Mouse (Mus musculus) urinary bladder, postnatal 4 days (tissue): ENCODE data around the gene Izumo2.
"Not testable (repeated sequence)": the region's sequence is repeated elsewhere in the genome, so short reads cannot be mapped to it uniquely, and the experiment has no call there.

Source experiments
- DNase-seq, 2 experiments: peaks; one replicate each; pipeline ENCODE4 v3.0.0; 2021 to 2022; ENCODE audit warnings: low spot score in 2 of 2

Gene Izumo2

DNA sequence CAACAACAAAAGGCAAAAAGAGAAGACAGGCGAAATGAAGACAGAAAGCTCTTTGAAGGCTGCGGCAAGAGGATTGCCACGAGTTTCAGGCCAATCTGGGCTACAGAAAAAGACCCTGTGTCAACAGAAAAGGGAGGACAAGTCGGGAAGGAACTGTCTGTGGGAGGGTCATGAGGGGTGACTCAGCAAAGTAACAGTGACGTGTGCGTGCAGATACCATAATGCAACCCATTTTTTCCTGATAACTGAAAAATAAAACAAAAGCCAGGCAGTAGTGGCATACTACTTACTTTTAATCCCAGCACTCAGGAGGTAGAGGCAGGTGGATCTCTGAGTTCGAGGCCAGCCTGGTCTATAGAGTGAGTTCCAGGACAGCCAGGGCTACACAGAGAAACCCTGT, 10.6 kb upstream of the Izumo2 start:
- no peak for DNase-seq

- no peak for DNase-seq
Observed at GRCm38 (mm10) chr7:44701921-44702320, 6.6 kb upstream of the Izumo2 start.

DNA sequence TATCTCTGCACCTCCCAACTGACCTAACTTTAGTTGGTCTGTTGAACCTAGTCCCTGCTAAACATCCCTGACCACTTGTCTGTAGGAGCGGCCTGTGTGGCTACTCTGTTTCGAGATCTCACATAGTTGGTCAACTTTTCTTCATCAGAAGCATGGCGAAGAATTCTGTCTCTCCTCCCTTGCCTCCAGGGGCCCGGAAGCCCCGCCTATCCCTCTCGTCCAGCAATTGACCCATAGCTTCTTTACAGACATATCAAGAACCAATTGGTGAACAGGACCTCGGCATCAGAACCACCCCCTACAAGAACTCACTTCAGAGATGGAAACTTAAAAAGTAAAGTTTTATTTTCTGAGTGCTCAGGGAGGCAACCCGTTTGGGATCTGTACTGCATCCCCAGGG, 5.6 kb upstream of the Izumo2 start:
- DNase-seq = no peak

- DNase-seq = no peak
Observed at GRCm38 (mm10) chr7:44704363-44704762, 4.2 kb upstream of the Izumo2 start.

DNA sequence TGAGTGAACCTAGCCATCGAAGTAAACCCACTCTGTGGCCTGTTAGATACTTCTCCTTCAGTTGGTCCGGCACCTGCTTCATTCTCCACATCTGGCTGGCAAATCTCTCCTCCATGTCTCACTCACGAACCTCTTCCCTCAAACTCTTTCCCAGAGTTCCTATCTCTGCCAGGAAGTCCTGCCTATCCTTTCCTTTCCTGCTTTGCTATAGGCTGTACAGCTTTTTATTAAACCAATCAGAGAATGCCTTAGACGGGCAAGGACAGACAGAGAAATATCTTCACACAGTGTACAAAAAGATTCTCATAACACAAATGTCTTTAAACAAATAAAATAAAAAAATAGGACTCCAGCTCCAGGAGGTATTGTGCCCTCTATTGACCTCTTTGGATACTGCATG, 3.5 kb upstream of the Izumo2 start:
- DNase-seq = no peak

DNA sequence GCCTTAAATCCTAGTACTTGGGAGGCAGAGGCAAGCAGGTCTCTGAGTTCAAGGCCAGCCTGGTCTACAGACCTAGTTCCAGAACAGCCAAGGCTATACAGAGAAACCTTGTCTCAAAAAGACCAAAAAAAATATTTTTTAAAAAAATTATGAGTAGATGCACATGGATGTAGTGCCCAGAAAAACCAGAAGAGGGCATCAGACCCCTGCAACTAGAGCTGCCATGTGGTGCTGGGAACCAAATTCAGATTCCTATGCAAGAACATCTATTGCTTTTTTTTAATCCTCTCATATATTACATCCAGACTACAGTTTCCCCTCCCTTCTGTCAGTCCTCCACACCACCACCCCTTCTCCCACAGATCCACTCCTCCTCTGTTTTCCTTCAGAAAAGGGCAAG, 2.2 kb upstream of the Izumo2 start:
- no peak for DNase-seq

- DNase-seq = no peak
Observed at GRCm38 (mm10) chr7:44707169-44707675, 1.3 kb upstream of the Izumo2 start.

GRCm38 (mm10) chr7:44708093-44708492, 449 bp upstream of the Izumo2 start:
- DNase-seq = not testable (repeated sequence)

DNA sequence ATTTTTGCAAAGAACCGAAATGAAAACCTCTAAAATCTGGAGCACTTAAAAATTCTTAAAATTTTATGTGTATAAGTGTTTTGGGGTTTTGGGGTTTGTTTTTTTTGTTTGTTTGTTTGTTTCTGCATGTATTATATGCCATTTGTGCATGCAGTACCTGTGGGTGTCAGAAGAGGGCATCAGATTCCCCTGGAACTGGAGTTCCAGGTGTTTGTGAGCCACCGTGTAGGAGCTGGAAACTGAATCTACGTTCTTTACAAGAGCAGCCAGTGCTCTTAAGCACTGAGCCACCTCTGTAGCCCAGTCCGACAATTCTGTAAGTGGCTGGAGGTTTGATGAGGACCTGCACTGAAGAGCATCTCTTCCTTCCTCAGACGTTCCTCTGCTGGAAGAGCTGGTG, 1.3 kb downstream of the Izumo2 start:
- no peak for DNase-seq

- DNase-seq = no peak
Observed at GRCm38 (mm10) chr7:44722058-44722457, 13.5 kb downstream of the Izumo2 start.

DNA sequence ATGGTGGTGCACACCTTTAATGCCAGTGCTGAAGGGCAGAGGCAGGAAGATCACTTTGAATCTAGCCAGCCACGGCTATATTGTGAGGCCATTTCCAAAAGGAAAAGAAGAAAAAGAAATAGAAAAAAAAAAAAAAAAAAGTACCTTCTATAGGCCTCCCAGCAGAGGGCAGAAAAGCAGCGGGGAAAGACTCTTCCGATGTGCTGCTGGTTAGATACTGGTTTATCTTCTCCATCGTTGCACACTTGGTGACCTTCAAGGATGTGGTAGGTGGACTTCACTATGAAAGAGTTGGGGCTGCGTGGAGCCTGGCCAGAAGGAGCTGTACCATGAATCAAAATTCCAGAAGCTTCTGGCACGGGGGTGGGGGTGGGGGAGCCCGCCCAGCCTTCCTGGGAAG, 15.8 kb downstream of the Izumo2 start:
- DNase-seq = no peak

GRCm38 (mm10) chr7:44726343-44726742, 17.8 kb downstream of the Izumo2 start:
- no peak for DNase-seq

DNA sequence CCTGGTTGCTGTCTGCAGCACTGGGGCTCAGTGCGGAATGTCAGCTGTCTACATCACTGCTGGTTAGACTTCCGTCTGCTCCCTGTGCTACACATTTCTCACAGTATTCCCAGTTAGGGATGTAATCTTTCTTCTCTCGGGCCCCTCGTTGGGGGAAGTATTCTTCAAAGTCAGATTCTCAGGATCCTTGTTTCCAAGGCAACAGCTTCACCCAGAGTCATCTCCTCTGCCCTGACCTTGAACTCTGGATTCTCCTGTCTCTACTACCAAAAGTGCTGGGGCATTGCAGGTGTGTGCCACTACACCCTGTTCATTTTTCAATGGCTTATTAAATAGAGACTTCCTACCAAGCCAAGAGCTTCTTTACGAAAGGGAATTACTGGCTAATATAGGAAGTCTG, 18.6 kb downstream of the Izumo2 start:
- DNase-seq = no peak

DNA sequence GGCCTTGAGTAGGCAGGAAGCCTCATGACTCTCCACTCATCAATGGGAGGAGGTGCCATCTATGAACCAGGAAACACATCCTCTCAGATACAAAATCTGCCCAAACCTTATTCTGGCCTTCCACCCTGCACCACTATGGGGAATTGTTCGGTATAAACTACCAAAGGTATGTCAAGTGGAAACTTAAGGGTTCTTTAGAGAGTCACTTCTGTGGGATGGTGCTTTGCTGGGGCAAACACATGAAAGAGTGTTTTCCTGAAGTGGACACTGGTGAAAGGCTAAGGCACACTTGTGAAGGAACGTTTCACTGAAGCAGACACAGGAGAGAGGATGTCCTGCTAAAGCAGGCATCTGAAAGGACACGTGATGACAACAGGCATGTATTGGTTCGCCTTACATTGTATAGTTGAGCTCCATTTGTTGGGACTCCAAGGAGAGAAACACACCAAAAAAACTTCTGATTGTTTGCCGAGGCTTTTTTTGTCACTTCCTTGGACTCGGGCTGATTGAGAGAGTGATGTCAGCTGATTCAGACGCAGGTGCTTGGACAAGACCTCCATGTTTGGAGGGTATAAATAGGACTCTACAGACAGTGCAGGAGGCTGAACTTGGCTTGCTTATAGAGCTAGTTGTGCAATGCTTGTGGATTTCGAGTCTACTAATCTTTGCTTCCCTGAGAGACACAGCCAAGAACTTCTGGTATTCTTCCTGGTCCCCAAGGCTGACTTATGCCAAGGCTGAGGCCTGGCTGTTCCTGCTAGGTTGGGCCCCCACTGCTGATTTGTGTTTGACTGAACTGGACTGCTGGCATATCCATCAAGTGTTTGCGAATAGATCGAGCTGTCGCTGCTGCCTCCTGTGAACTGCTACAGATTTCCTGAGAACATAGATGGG, 19.8 kb downstream of the Izumo2 start:
- DNase-seq = no peak

DNA sequence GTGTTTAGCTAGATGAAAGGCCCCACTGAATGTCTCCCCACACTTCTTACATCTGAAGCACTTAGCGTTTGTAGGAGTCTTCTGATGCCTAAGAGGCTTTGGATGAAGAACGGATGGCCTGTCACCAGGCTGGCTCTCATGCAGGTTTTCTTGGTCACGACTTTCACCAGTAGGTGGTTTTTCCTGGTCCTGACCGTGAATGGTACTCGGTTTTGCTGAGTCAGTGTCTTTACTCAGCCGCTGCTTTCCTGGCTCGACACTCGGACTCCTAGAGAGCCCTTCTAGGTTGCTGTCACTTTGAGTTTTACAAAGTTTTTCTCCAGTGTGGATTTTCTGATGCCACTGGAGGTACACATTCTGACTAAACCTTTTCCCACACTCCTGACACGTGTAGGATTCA, 25.2 kb downstream of the Izumo2 start:
- no peak for DNase-seq

GRCm38 (mm10) chr7:44741361-44741760, 32.8 kb downstream of the Izumo2 start:
- DNase-seq = no peak

- no peak for DNase-seq
Observed at GRCm38 (mm10) chr7:44744270-44744669, 35.7 kb downstream of the Izumo2 start.

DNA sequence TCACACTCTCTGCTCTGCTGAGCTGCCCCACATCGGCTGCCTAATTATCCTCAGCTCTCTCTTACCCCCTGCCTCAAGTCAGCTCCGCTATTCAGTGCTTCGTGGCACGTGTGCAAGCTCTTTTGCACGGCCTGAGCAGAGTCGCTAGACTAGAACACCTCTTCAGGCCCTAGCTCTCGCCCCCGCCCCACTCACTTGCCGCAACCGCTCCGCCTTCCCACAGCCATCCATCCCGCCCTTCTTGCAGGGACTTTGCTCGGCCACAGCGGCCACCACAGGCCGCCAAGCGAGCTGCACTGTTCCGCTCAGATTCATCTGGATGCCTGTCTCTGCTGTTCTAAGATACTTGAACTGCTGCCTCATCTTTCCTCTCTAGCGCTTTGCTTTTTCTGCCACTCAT, 36.5 kb downstream of the Izumo2 start:
- peak; percentile 57 to 75 for DNase-seq

DNA sequence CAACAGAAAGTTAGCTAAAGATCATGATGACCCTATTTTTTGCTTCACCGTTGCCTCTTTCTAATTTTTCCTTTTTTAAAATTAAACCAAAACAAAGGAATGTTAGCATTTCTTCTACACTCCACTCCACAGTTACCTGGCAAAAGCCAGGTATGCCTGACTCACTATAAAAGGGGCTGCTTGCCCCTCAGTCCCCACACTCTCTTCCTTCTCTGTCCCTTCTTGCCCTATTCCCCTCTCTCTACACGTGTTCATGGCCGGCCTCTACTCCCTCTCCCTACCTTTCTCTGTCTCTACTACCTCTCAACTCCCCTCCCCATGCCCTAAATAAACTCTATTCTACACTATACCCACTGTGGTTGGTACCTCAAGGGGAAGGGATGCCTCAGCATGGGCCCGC, 38.6 kb downstream of the Izumo2 start:
- DNase-seq = no peak

DNA sequence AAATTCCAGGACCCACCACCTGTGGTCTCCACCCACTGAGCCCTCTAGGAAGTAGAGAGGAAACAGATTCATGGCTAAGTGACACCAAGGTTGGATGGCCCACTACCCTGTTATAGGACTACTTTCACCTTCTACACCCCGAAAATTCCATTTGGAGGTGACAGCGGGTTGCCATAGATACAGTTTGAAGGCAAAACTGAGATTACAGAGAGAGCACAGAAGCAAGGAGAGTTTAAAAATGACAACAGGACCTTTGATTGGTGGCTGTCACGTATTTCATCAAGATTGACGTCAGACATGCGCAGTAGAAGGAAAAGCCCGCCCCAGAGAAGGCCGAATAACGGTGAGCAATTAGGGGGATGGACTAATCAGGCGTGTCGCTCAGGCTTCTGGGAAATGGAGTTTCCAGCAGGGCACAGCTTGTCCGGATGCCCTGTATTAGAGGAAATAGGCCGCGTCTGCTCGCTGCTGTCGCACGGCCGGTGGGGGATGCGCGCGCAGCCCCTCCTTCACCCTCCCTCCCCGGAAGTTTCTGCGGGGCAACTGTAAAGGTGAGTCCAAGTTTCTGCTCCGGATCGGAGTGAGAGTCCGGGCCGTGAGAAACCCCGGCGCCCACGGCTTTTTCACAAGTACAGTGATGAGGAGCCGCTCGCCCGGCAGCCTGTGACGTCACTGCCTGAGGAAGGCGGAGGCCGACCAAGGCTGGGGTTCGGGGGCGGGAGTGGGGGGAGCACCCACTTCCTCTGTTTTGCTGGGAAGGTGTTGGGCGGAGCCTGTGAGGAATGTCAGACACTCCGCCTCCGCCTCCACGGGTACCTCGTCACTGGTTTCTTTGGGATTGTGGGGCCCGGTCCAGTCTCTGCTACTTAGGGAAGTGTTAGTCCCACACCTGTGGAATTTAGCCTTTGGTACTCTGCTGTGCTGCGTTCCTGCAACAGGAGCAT, 39.8 kb downstream of the Izumo2 start, which contains the start of gene Vrk3:
Vrk3 (plus strand) TSS at position 313 of the 944 bp plus-strand sequence.
- DNase-seq = peak; percentile 90 to 92

DNA sequence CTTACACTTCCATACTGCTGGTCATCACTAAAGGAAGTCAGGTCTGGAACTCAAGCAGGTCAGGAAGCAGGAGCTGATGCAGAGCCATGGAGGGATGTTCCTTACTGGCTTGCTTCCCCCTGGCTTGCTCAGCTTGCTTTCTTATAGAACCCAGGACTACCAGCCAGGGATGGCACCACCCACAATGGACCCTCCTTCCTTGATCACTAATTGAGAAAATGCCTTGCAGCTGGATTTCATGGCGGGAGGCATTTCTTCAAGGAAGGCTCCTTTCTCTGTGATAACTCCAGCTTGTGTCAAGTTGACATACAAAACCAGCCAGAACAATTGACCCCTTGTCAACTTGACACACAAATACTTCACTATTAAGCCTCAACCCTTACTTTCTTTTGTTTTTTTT, 42.4 kb downstream of the Izumo2 start, which contains the start of gene Zfp473:
Zfp473 (minus strand) TSS at position 101 of the 400 bp plus-strand sequence.
- DNase-seq = not testable (repeated sequence)

DNA sequence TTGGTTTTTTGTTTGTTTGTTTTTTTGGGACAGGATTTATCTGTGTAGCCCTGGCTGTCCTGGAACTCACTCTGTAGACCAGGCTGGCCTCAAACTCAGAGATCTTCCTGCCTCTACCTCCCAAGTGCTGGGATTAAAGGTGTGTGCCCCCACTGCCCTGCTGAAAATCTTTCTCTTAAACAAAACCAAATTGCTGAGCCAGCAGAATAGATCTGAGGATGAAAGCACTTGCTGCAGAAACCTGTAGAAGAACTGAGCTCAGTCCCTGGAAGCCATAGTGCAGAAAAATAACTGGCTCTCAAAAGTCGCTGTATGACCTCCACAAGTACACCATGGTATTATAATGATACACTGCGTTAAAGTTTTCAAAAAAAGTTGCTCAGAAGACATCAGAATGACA, 48.6 kb downstream of the Izumo2 start:
- DNase-seq = no peak
